Mouse (Mus musculus) forebrain, embryonic 13.5 days (tissue): ENCODE results near the gene Gm9573. TPM values are rescaled to one million over a fixed set of nuclear protein-coding genes. Genes with fewer than 3 reads are reported as not detected.

ENCODE experiments used
- ATAC-seq: fragments of 200-750 bp; cut with Nextera tagmentation; 2 replicates; pipeline ENCODE4 v1.8.0; 2017
- H3K27ac ChIP-seq: fragments of 300-500 bp; sonication (generic); 2 replicates; pipeline ENCODE4 v1.5.1; 2015; ENCODE audit warnings: inconsistent platforms, mild to moderate bottlenecking, moderate library complexity
- H3K27me3 ChIP-seq: fragments of 300-500 bp; sonication (generic); 2 replicates; pipeline ENCODE4 v1.6.1; 2015; ENCODE audit warnings: mild to moderate bottlenecking, inconsistent platforms
- H3K36me3 ChIP-seq: fragments of 300-500 bp; sonication (generic); 2 replicates; pipeline ENCODE4 v1.6.1; 2015; ENCODE audit warnings: mild to moderate bottlenecking, inconsistent platforms; ENCODE audit not compliant: poor library complexity, severe bottlenecking
- H3K4me1 ChIP-seq: fragments of 300-500 bp; sonication (generic); 2 replicates; pipeline ENCODE4 v1.6.1; 2015; ENCODE audit warnings: inconsistent platforms
- H3K4me2 ChIP-seq: fragments of 300-500 bp; sonication (generic); 2 replicates; pipeline ENCODE4 v1.6.1; 2015; ENCODE audit warnings: inconsistent platforms, mild to moderate bottlenecking, moderate library complexity
- H3K4me3 ChIP-seq: fragments of 300-500 bp; sonication (generic); 2 replicates; pipeline ENCODE4 v1.5.1; 2015; ENCODE audit warnings: mild to moderate bottlenecking, inconsistent platforms
- H3K9ac ChIP-seq: fragments of 300-500 bp; sonication (generic); 2 replicates; pipeline ENCODE4 v1.6.1; 2015; ENCODE audit warnings: mild to moderate bottlenecking, inconsistent platforms
- H3K9me3 ChIP-seq: fragments of 300-500 bp; sonication (generic); replicated peaks from 2 replicates; pipeline ENCODE4 v1.6.1; 2016; ENCODE audit warnings: inconsistent platforms
- WGBS: fragments of 180-500 bp; shearing (Covaris S2); methylation state at CpG from one replicate; pipeline ENCODE4 v1.1.7; 2015; 5-methylcytosine and 5-hydroxymethylcytosine counted together
- polyA plus RNA-seq: library from polyadenylated mRNA; unstranded; fragments of >200 nt; fragmentation: Nextera tagmentation; extraction: Ambion mirVana; gene quantifications from 2 replicates; pipeline ENCODE4 v1.2.1, GENCODE M21; 2015

Gene Gm9573
- not detected in 2 replicates for polyA plus RNA-seq

DNA sequence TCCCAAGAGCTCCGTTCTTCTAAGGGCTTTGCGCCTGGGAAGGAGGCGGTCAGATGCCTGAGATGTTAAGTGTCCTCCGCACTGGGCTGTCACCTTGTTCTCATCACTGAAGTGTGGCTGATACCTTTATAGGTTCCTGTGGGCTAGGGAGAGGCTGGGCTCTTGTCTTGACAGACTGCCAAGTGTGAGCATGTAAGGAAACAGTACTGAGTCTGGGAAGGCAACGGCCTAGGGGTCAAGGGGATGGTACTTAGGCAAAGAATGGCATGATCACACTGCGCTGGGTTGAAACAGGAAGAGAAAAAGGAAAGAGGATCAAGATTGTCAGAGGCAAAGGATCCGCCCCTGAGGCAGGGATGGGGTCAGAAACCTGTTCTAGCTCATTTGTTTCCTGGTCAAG, at the start of gene Gm9573:
Gene Gm9573 (minus strand): TSS at position 101 of the 400 bp plus-strand sequence.
- Histone ChIP-seq H3K4me2 (no peak within 1 kb of the TSS), H3K9me3 (no peaks in the 10 kb centered on the region), H3K27me3 (no peaks in the 10 kb centered on the region), H3K4me3 (no peak within 1 kb of the TSS), H3K36me3 (no peaks in the 10 kb centered on the region), H3K9ac (no peak within 1 kb of the TSS), H3K4me1 (no peaks in the 10 kb centered on the region), H3K27ac (no peak within 1 kb of the TSS)
- ATAC-seq, result no peak
- 93% methylated on average over 7 of the region's 7 CpGs for WGBS

DNA sequence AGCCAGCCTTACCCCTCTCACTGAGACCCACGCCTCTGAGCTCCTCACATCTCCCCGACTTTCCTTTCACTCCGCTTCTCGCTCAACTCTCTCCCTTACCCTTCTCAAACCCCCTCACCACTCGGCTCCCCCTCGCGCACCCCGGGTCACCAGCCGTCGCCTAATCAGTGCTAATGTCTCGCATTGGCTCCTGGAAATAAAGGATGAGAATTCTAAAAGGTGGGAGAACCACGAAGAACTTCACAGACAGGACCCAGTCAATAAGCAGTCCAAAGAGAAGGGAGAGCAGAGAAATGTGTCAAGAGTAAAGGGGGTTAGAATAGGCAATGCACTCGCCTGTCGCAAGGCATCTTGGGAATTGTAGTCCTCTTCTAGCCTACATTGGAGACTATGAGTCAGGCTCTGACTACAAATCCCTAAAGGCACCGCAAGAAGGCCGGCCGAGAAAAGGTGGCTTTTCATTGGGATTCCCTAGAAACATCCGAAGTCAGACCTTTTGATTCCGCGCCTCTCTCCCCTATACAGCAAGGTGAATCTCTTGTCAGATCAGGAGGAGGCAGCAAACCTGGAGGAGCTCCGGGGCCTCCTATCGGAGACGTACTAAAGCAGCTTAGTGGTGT, 47.1 kb upstream of the Gm9573 start, which contains the start of gene Gtf2h4:
Gene Gtf2h4 (minus strand): TSS at position 324 of the 620 bp plus-strand sequence.
- H3K27ac ChIP-seq, result 0 out of 2 replicates have a peak within 1 kb of the TSS, but pooled peaks have one; percentile 35
- no peaks in the 10 kb centered on the region for H3K27me3 ChIP-seq
- H3K4me1 ChIP-seq, result peaks cover 9% of the 10 kb centered on the region
- WGBS, result 2% methylated on average over 23 of the region's 23 CpGs
- no peaks in the 10 kb centered on the region for H3K9me3 ChIP-seq
- peak within 1 kb of the TSS; percentile 82 for H3K9ac ChIP-seq
- peak within 1 kb of the TSS; percentile 66 for H3K4me3 ChIP-seq
- peak within 1 kb of the TSS; percentile 79 for H3K4me2 ChIP-seq
- H3K36me3 ChIP-seq, result peaks cover 16% of the 10 kb centered on the region; the same call in 1 of the 2 replicates
- ATAC-seq, result peak; percentile 99

DNA sequence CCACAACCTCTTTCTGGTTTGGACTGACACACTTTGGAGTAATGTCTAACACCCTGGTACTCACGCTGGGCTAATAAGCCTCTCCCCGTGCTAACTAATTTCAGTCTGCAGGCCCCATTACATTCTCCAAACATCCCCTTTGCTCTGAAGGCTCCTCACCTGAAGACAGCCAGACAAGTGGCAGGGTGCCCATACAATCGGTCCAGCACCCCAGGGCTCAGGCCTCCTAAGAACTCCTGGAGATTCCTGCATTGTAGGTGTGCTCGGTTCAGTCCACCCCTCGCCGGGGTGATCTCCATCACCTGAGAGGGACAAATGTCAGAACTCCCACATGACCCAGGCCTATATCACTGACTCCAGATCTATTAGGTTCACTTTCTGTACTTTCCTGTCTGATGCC, 46.1 kb upstream of the Gm9573 start:
- H3K27ac ChIP-seq, result no peak overlapping the region
- peaks cover 16% of the 10 kb centered on the region; the same call in 1 of the 2 replicates for H3K36me3 ChIP-seq
- peaks cover 16% of the 10 kb centered on the region for H3K4me1 ChIP-seq
- peak overlapping the region; percentile 66; the same call in 1 of the 2 replicates for H3K4me3 ChIP-seq
- ATAC-seq, result no peak
- H3K4me2 ChIP-seq, result peak overlapping the region; percentile 79
- H3K9ac ChIP-seq, result no peak overlapping the region
- no peaks in the 10 kb centered on the region for H3K27me3 ChIP-seq
- H3K9me3 ChIP-seq, result no peaks in the 10 kb centered on the region
- WGBS, result 93% methylated on average over 6 of the region's 6 CpGs

DNA sequence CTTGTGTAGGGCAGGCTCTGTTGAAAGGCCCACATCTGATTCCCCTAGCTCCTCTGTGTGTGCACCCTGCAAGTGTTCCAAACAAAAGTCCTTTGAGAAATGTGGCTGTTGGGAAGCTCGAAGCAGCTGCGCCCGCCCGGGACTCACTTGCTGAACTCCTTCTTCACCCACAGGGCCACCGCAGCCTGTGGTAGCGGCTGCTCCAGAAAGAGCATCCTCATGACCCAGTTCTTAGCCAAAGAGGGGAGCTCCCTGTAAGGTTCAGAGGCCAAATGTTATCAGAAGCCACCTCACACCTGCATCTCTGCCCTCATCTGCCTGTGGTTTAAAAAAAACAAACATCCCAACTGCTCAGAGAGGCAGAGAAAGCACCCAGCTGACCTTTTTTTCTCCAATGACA, 45.4 kb upstream of the Gm9573 start:
- Histone ChIP-seq H3K27me3 (no peaks in the 10 kb centered on the region), H3K27ac (no peak overlapping the region), H3K4me1 (peaks cover 18% of the 10 kb centered on the region), H3K9ac (no peak overlapping the region), H3K36me3 (peaks cover 16% of the 10 kb centered on the region; the same call in 1 of the 2 replicates), H3K4me2 (no peak overlapping the region), H3K4me3 (no peak overlapping the region), H3K9me3 (no peaks in the 10 kb centered on the region)
- whole genome bisulfite sequencing, result 89% methylated on average over 6 of the region's 6 CpGs
- no peak for ATAC-seq

DNA sequence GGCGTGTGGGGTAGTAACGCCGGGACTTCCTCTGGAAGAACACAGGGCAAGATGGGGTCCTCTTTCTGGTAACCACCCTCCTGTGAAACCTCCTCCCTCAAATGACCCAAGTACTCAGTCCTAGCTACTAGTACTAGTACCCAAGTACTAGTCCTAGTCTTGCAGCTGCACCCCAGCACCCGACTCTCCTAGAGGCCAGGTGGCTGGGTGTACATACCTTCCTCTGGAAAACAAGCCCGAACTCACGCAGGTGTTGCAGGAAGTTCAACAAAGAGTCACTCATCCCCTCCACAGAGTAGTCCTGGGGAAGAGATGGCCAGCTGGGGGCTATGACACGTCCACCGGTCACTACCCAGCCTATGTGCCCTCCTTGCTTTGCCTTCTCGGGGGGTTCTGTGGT, 43.3 kb upstream of the Gm9573 start:
- peaks cover 24% of the 10 kb centered on the region; the same call in 1 of the 2 replicates for H3K36me3 ChIP-seq
- H3K9ac ChIP-seq, result no peak overlapping the region
- no peaks in the 10 kb centered on the region for H3K27me3 ChIP-seq
- no peaks in the 10 kb centered on the region for H3K9me3 ChIP-seq
- WGBS, result 92% methylated on average over 9 of the region's 9 CpGs
- H3K4me3 ChIP-seq, result no peak overlapping the region
- ATAC-seq, result no peak
- no peak overlapping the region for H3K27ac ChIP-seq
- peaks cover 29% of the 10 kb centered on the region for H3K4me1 ChIP-seq
- no peak overlapping the region for H3K4me2 ChIP-seq

DNA sequence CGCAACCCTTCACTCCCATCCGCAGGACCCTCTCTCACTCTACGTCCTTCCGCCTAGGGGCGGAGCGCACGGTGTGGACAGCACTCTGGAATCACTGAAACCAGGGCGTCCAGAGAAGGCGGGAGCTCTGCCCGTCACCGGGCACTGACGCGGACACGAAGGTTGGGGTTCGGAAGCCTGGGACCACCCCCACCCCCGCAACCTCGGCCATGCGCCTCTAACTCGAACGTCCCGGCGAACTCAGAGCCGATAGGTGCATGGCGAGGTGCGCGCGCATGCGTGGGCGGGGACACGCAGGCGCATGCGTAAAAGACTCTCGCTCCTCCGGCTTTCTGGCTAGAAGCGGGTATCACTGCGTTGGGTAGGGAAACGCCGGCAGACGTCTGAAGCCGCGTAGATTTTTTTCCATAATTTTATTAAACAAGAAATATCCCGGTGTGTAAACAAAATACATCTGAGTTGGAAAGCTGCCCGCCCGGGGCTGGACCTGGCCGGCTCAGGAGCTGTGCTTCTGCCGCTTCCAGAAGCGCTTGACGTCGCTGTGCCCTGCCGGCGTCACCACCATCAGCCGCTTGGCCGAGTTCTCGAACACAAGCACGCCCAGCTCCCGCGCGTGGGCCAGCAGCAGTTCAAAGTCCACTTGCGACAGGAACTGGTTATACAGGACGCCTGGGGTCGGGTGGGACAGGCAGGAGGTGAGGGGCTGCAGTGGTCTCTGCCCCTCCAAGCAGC, 41.1 kb upstream of the Gm9573 start, which contains the start of gene Vars2:
Gene Vars2 (minus strand): TSS at position 259 of the 732 bp plus-strand sequence.
- Histone ChIP-seq H3K4me3 (peak within 1 kb of the TSS; percentile 55), H3K4me1 (peaks cover 20% of the 10 kb centered on the region), H3K4me2 (peak within 1 kb of the TSS; percentile 96), H3K36me3 (peaks cover 44% of the 10 kb centered on the region), H3K27ac (peak within 1 kb of the TSS; percentile 76), H3K9me3 (no peaks in the 10 kb centered on the region), H3K27me3 (no peaks in the 10 kb centered on the region), H3K9ac (peak within 1 kb of the TSS; percentile 86)
- WGBS, result under 1% methylated on average over 61 of the region's 61 CpGs
- peak; percentile 92 for ATAC-seq

DNA sequence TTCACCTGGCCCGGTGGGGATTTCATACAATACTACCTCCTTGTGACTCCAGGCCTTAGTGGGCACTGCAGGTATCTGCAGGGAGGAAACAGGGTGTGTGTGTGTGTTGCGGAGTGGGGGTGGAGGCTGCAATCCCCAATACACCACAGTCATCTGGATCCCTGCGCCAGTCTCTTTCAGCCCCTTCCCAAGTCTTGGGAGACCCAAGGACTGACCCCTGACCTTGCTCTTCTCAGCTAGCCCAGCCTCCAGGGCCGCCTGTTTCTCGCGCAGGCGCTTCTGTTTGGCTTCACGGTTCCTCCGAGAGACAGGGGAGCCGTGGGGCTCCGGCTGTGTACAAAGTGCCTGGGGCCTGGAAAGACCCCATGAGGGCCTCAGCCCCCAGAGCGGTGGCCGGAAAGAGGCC, 40.4 kb upstream of the Gm9573 start:
- peaks cover 20% of the 10 kb centered on the region for H3K4me1 ChIP-seq
- peaks cover 46% of the 10 kb centered on the region for H3K36me3 ChIP-seq
- H3K4me3 ChIP-seq, result peak overlapping the region; percentile 55
- no peaks in the 10 kb centered on the region for H3K27me3 ChIP-seq
- H3K9me3 ChIP-seq, result no peaks in the 10 kb centered on the region
- peak overlapping the region; percentile 96 for H3K4me2 ChIP-seq
- H3K27ac ChIP-seq, result peak overlapping the region; percentile 46
- WGBS, result 5% methylated on average over 13 of the region's 13 CpGs
- peak overlapping the region; percentile 86 for H3K9ac ChIP-seq
- peak; percentile 59 for ATAC-seq

DNA sequence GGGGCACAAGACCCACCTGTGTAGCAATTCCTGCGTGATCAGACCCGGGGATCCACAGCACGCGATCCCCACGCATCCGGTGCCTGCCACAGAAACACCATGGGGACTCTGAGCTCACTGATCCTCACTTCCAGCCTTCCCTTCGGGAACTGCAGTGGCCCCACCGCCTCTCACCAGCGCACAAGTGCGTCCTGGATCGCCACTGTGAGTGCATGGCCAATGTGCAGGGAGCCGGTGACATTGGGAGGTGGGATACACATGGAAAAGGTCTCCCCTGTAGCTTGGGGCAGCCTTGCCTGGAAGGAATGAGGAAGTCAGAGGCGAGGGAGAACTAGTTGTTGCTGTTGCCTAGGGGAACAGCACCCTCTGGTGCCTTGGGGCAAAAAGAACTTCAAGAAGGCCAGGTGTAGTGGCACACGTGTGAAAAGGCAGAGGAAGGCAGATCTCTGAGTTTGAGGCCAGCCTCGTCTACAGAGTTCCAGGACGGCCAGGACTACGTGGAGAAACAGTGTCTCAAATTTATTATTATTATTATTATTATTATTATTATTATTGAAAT, 39.6 kb upstream of the Gm9573 start:
- WGBS, result 79% methylated on average over 17 of the region's 17 CpGs
- Histone ChIP-seq H3K36me3 (peaks cover 54% of the 10 kb centered on the region), H3K9ac (peak overlapping the region; percentile 86; the same call in 1 of the 2 replicates), H3K4me1 (peaks cover 20% of the 10 kb centered on the region), H3K27ac (no peak overlapping the region), H3K4me2 (peak overlapping the region; percentile 96), H3K4me3 (no peak overlapping the region), H3K9me3 (no peaks in the 10 kb centered on the region), H3K27me3 (no peaks in the 10 kb centered on the region)
- no peak for ATAC-seq

DNA sequence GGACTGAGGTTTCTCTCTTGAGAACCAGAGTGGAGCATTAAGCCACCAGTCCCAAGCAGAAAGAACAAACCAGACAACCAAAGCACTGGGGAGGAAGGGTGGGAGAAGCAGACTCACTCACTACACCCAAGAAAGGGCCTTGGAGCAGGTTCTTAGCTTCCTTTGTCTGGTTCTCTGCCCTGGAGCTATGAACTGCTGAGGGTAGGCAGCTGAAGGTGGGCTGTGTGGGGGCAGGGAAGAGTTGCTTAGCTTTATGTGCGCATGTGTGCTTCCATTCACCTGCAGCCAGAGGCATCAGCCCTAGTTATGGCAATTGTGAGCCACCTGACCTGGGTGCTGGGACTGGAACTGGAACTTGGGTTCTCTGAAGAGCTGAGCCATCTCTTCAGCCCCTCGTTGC, 26.6 kb upstream of the Gm9573 start:
- Histone ChIP-seq H3K9ac (no peak overlapping the region), H3K4me1 (no peaks in the 10 kb centered on the region), H3K9me3 (no peaks in the 10 kb centered on the region), H3K4me3 (no peak overlapping the region), H3K36me3 (peaks cover 35% of the 10 kb centered on the region), H3K27ac (no peak overlapping the region), H3K4me2 (no peak overlapping the region), H3K27me3 (no peaks in the 10 kb centered on the region)
- WGBS, result 83% methylated on average over 2 of the region's 2 CpGs
- no peak for ATAC-seq

DNA sequence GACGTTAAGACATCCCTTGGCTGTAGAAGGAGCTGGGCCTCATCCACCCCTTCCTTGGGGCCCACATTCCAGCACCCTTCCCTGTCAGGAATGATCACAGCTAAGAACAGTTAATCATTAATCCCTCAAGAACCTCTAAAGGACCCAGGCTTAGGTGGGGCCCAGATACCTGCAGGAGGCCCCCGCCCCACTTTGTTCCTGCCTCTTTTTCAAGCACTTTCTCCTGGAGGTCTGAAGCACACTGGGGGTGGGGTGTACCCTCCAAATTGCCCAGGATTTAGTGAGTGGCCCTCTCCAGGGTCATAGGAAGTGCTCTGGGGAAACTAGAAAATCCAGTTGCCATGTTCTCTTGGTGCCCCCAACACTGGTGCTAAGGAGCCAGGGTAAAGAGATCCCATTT, 23.0 kb upstream of the Gm9573 start:
- Histone ChIP-seq H3K36me3 (no peaks in the 10 kb centered on the region), H3K27me3 (no peaks in the 10 kb centered on the region; the same call in 1 of the 2 replicates), H3K4me3 (no peak overlapping the region), H3K27ac (no peak overlapping the region), H3K9ac (no peak overlapping the region), H3K4me1 (no peaks in the 10 kb centered on the region), H3K9me3 (no peaks in the 10 kb centered on the region), H3K4me2 (no peak overlapping the region)
- no peak for ATAC-seq
- WGBS, result 72% methylated on average over 2 of the region's 2 CpGs

DNA sequence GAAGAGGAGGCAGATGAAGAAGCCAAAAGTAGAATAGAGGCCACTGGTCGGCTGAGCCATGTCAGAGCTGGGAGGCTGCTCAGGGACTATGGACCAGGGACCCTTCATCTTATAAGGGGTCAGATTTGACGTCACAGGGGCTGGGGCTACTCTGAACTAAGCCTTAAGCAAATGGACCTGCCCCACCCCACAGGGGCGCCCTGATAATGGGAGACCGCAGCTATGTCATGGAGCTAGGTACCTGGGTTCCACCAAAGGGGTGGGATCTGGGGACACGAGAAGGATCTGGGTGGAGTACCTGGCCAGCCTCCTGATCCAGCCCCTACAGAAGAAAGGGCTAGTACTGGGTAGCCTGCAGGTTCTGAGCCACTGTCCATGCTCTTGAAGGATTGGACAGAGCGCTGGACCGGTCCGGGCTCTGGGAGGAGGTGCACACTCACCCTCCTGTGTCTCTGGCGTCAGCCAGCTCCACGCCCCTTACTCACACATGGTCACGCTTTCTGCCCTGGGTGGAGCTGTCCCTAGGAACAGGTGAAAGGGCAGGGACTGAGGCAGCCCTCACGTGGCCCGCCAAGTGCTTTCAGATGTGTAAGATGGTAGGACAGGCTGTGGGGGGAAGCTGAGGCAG, 17.3 kb upstream of the Gm9573 start, which contains the start of gene Mucl3:
Gene Mucl3 (minus strand): TSS at position 87 of the 628 bp plus-strand sequence.
- Histone ChIP-seq H3K27me3 (no peaks in the 10 kb centered on the region; the same call in 1 of the 2 replicates), H3K36me3 (no peaks in the 10 kb centered on the region), H3K9ac (no peak within 1 kb of the TSS), H3K9me3 (no peaks in the 10 kb centered on the region), H3K4me1 (no peaks in the 10 kb centered on the region), H3K4me2 (no peak within 1 kb of the TSS), H3K4me3 (no peak within 1 kb of the TSS), H3K27ac (no peak within 1 kb of the TSS)
- 76% methylated on average over 13 of the region's 13 CpGs for WGBS
- no peak for ATAC-seq
